Mouse (Mus musculus) forebrain, embryonic 12.5 days (tissue): ENCODE measurements at regions not wholly inside any gene's neighbourhood (a gene's known extent, or its start where the extent isn't known, plus 50 kb on each side); places are given as distances from the start of the nearest gene placed in this dataset.

ENCODE experiments used
- ATAC-seq: fragments of 200-750 bp; cut with Nextera tagmentation; 2 replicates; pipeline ENCODE4 v1.8.0; 2017; ENCODE audit warnings: moderate TSS enrichment; ENCODE audit not compliant: low FRiP score
- H3K27ac ChIP-seq: fragments of 300-500 bp; sonication (generic); 2 replicates; pipeline ENCODE4 v1.5.1; 2016; ENCODE audit warnings: mild to moderate bottlenecking
- H3K27me3 ChIP-seq: fragments of 300-500 bp; sonication (generic); 2 replicates; pipeline ENCODE4 v1.6.1; 2016; ENCODE audit warnings: mild to moderate bottlenecking
- H3K36me3 ChIP-seq: fragments of 300-500 bp; sonication (generic); replicated peaks from 2 replicates; pipeline ENCODE4 v1.6.1; 2016; ENCODE audit warnings: mild to moderate bottlenecking
- H3K4me1 ChIP-seq: fragments of 300-500 bp; sonication (generic); 2 replicates; pipeline ENCODE4 v1.6.1; 2016
- H3K4me2 ChIP-seq: fragments of 300-500 bp; sonication (generic); 2 replicates; pipeline ENCODE4 v1.6.1; 2016; ENCODE audit warnings: mild to moderate bottlenecking, moderate library complexity
- H3K4me3 ChIP-seq: fragments of 300-500 bp; sonication (generic); replicated peaks from 2 replicates; pipeline ENCODE4 v1.5.1; 2016; ENCODE audit warnings: mild to moderate bottlenecking
- H3K9ac ChIP-seq: fragments of 300-500 bp; sonication (generic); 2 replicates; pipeline ENCODE4 v1.6.1; 2016; ENCODE audit warnings: mild to moderate bottlenecking
- H3K9me3 ChIP-seq: fragments of 300-500 bp; sonication (generic); 2 replicates; pipeline ENCODE4 v1.6.1; 2016
- WGBS: fragments of 180-500 bp; shearing (Covaris S2); methylation state at CpG from one replicate; pipeline ENCODE4 v1.1.7; 2016; 5-methylcytosine and 5-hydroxymethylcytosine counted together

- Histone ChIP-seq H3K27ac (no peak overlapping the region), H3K4me3 (no peak overlapping the region), H3K27me3 (no peaks in the 10 kb centered on the region), H3K9me3 (no peaks in the 10 kb centered on the region), H3K36me3 (no peaks in the 10 kb centered on the region), H3K4me2 (no peak overlapping the region), H3K4me1 (peaks cover 10% of the 10 kb centered on the region; the same call in 1 of the 2 replicates), H3K9ac (no peak overlapping the region)
- 83% methylated on average over 7 of the region's 7 CpGs for WGBS
- no peak for ATAC-seq
These were observed 485.4 kb downstream of the Rps24 start for GRCm38 (mm10) chr14:24972357-24972756.

- H3K4me2 ChIP-seq = no peak overlapping the region
- H3K27me3 ChIP-seq = no peaks in the 10 kb centered on the region
- H3K9me3 ChIP-seq = no peaks in the 10 kb centered on the region
- peaks cover 10% of the 10 kb centered on the region; the same call in 1 of the 2 replicates for H3K4me1 ChIP-seq
- 79% methylated on average over 4 of the region's 4 CpGs for WGBS
- H3K36me3 ChIP-seq = no peaks in the 10 kb centered on the region
- no peak overlapping the region for H3K4me3 ChIP-seq
- no peak overlapping the region for H3K9ac ChIP-seq
- no peak for ATAC-seq
- peak overlapping the region; percentile 31; the same call in 1 of the 2 replicates for H3K27ac ChIP-seq
These were observed 485.9 kb upstream of the Zmiz1 start for GRCm38 (mm10) chr14:24973039-24973438.

GRCm38 (mm10) chr14:24973591-24973990, 485.4 kb upstream of the Zmiz1 start:
- no peak overlapping the region for H3K4me3 ChIP-seq
- no peak overlapping the region for H3K9ac ChIP-seq
- 68% methylated on average over 4 of the region's 4 CpGs for WGBS
- H3K27ac ChIP-seq = peak overlapping the region; percentile 31; the same call in 1 of the 2 replicates
- H3K4me2 ChIP-seq = no peak overlapping the region
- no peaks in the 10 kb centered on the region for H3K36me3 ChIP-seq
- H3K9me3 ChIP-seq = no peaks in the 10 kb centered on the region
- H3K27me3 ChIP-seq = no peaks in the 10 kb centered on the region
- ATAC-seq = no peak
- H3K4me1 ChIP-seq = peaks cover 10% of the 10 kb centered on the region; the same call in 1 of the 2 replicates

- Histone ChIP-seq H3K27me3 (no peaks in the 10 kb centered on the region), H3K4me1 (peaks cover 9% of the 10 kb centered on the region; the same call in 1 of the 2 replicates), H3K27ac (no peak overlapping the region; the same call in 1 of the 2 replicates), H3K9ac (no peak overlapping the region), H3K4me3 (no peak overlapping the region), H3K4me2 (no peak overlapping the region), H3K9me3 (peaks cover 6% of the 10 kb centered on the region; the same call in 1 of the 2 replicates), H3K36me3 (no peaks in the 10 kb centered on the region)
- ATAC-seq = no peak; the same call in 1 of the 2 replicates
- 41% methylated on average over 8 of the region's 8 CpGs for WGBS
These were observed 476.5 kb upstream of the Zmiz1 start for GRCm38 (mm10) chr14:24982489-24982888.

- Histone ChIP-seq H3K4me1 (peaks cover 9% of the 10 kb centered on the region; the same call in 1 of the 2 replicates), H3K36me3 (no peaks in the 10 kb centered on the region), H3K27ac (no peak overlapping the region), H3K27me3 (no peaks in the 10 kb centered on the region), H3K9me3 (peaks cover 6% of the 10 kb centered on the region; the same call in 1 of the 2 replicates), H3K9ac (no peak overlapping the region), H3K4me2 (no peak overlapping the region), H3K4me3 (no peak overlapping the region)
- no peak for ATAC-seq
These were observed 475.7 kb upstream of the Zmiz1 start for GRCm38 (mm10) chr14:24983279-24983678.

GRCm38 (mm10) chr14:24985806-24986359, 473.1 kb upstream of the Zmiz1 start:
- H3K4me2 ChIP-seq = no peak overlapping the region
- peaks cover 9% of the 10 kb centered on the region; the same call in 1 of the 2 replicates for H3K4me1 ChIP-seq
- H3K4me3 ChIP-seq = no peak overlapping the region
- peaks cover 6% of the 10 kb centered on the region; the same call in 1 of the 2 replicates for H3K9me3 ChIP-seq
- H3K27me3 ChIP-seq = no peaks in the 10 kb centered on the region
- no peak overlapping the region for H3K9ac ChIP-seq
- 55% methylated on average over 6 of the region's 6 CpGs for WGBS
- no peaks in the 10 kb centered on the region for H3K36me3 ChIP-seq
- no peak for ATAC-seq
- no peak overlapping the region for H3K27ac ChIP-seq

- no peak overlapping the region for H3K4me2 ChIP-seq
These were observed 472.6 kb upstream of the Zmiz1 start for GRCm38 (mm10) chr14:24986404-24986803.

GRCm38 (mm10) chr14:24993751-24994658, 465.0 kb upstream of the Zmiz1 start:
- Histone ChIP-seq H3K4me3 (no peak overlapping the region), H3K4me2 (0 out of 2 replicates have a peak overlapping the region, but pooled peaks have one; percentile 8), H3K9ac (no peak overlapping the region), H3K9me3 (peaks cover 9% of the 10 kb centered on the region; the same call in 1 of the 2 replicates), H3K27ac (peak overlapping the region; percentile 78), H3K4me1 (peaks cover 54% of the 10 kb centered on the region), H3K36me3 (no peaks in the 10 kb centered on the region), H3K27me3 (no peaks in the 10 kb centered on the region)
- peak; percentile 27; the same call in 1 of the 2 replicates for ATAC-seq
- 35% methylated on average over 21 of the region's 21 CpGs for WGBS

More at GRCm38 (mm10) chr14:24986404-24986803, 472.6 kb upstream of the Zmiz1 start:
- Histone ChIP-seq H3K4me3 (no peak overlapping the region), H3K9me3 (peaks cover 6% of the 10 kb centered on the region; the same call in 1 of the 2 replicates), H3K9ac (no peak overlapping the region), H3K4me1 (peaks cover 9% of the 10 kb centered on the region; the same call in 1 of the 2 replicates), H3K36me3 (no peaks in the 10 kb centered on the region), H3K27me3 (no peaks in the 10 kb centered on the region), H3K27ac (no peak overlapping the region)
- 82% methylated on average over 4 of the region's 4 CpGs for WGBS
- no peak for ATAC-seq

- Histone ChIP-seq H3K27ac (peak overlapping the region; percentile 43), H3K4me2 (no peak overlapping the region), H3K27me3 (no peaks in the 10 kb centered on the region), H3K9ac (no peak overlapping the region), H3K36me3 (no peaks in the 10 kb centered on the region), H3K4me1 (peaks cover 57% of the 10 kb centered on the region), H3K4me3 (no peak overlapping the region), H3K9me3 (peaks cover 9% of the 10 kb centered on the region; the same call in 1 of the 2 replicates)
- ATAC-seq = 0 out of 2 replicates have a peak, but pooled peaks have one; percentile 27
- 69% methylated on average over 7 of the region's 7 CpGs for WGBS
These were observed 463.8 kb upstream of the Zmiz1 start for GRCm38 (mm10) chr14:24995226-24995625.

- H3K36me3 ChIP-seq = no peaks in the 10 kb centered on the region
- H3K4me3 ChIP-seq = no peak overlapping the region
- no peak overlapping the region for H3K9ac ChIP-seq
- peaks cover 52% of the 10 kb centered on the region for H3K4me1 ChIP-seq
- peak overlapping the region; percentile 59 for H3K27ac ChIP-seq
- H3K27me3 ChIP-seq = no peaks in the 10 kb centered on the region
- no peak overlapping the region for H3K4me2 ChIP-seq
- peak; percentile 69 for ATAC-seq
- no peaks in the 10 kb centered on the region for H3K9me3 ChIP-seq
- 30% methylated on average over 14 of the region's 14 CpGs for WGBS
These were observed 461.0 kb upstream of the Zmiz1 start for GRCm38 (mm10) chr14:24997786-24998509.

- ATAC-seq = no peak
- Histone ChIP-seq H3K27me3 (no peaks in the 10 kb centered on the region), H3K9me3 (no peaks in the 10 kb centered on the region), H3K4me3 (no peak overlapping the region), H3K4me1 (peaks cover 41% of the 10 kb centered on the region), H3K36me3 (no peaks in the 10 kb centered on the region), H3K9ac (no peak overlapping the region), H3K4me2 (no peak overlapping the region), H3K27ac (no peak overlapping the region)
- WGBS = 76% methylated on average over 3 of the region's 3 CpGs
These were observed 459.9 kb upstream of the Zmiz1 start for GRCm38 (mm10) chr14:24999008-24999572.
